Mouse (Mus musculus): Measurements from ENCODE around the gene Ttc13. TPM values are rescaled to one million over a fixed set of nuclear protein-coding genes. Genes with fewer than 3 reads are reported as not detected.

Ttc13 gene
- polyA plus RNA-seq, 1 experiment: 39.1 TPM

DNA sequence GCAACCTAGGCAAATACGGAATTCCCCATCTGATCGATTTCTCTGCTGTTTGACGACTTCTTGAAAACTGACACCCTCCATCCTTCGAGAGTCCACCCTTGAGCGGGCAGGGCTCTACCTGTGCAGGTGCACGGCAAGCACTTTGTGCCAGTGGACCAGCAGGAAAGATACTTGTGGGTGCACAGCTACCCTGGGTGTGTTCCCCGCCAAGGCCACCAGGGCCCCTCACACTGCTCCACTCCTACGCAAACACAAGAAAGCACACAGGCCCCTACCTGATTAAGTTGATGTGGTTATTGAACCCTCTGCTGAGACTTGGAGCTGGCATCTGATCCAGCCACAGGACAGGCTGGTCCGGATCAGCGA, 40.0 kb downstream of the Ttc13 start:
- H3K4me3 ChIP-seq (replicated peaks; ENCODE audit: insufficient read depth, low read depth, low read length): no peak overlapping the region
- H3K4me1 ChIP-seq (ENCODE audit: control insufficient read depth, insufficient read depth, low read length): peaks cover 8% of the 10 kb centered on the region; the same call in 1 of the 2 replicates
- 66% methylated on average over 10 of the region's 10 CpGs for WGBS
- H3K27ac ChIP-seq (ENCODE audit: insufficient read depth, low read length): no peak overlapping the region
- no peak for TF ChIP-seq POLR2A (IDR thresholded peaks at IDR 0.05; ENCODE audit: borderline replicate concordance, insufficient read depth, low read length)
- no peak for TF ChIP-seq CTCF (IDR thresholded peaks at IDR 0.05; ENCODE audit: borderline replicate concordance, insufficient read depth, low read depth, low read length)
- no peaks in the 10 kb centered on the region for H3K27me3 ChIP-seq (ENCODE audit: control insufficient read depth, insufficient read depth, low read length)
- DNase-seq: no peak

DNA sequence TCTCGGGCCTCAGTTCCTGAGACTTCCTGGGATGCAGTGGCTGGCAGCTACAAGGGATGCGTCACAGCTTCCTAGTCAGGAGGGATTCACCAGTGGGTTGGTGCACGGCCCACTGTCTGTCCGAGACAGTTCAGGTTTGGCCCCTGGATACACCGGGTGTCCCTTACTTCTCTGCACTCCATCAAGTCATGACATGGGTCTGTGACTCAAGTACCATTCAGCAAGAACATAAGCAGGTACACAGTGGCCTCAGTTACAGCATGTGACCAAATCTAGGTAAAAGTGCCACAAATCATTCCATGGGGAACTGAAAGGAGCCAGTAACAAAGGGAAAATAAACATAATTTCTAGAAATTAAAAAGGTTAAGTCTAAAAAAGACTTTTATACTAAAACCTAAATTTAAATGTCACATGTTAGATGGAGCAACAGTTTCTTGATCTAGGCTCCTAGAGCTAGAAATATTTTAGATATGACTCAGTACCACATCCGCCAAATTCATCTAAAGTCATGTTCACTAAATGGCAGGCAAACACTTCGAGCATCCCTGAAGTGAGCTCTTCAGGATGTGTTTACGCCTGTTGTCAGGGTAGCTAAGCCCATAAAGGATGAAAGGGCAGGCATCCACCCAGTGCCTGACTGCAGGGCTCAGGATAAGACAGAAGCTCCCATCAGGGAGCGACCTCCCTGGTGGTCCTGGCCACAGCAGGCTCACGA, 40.5 kb downstream of the Ttc13 start:
- WGBS: 62% methylated on average over 10 of the region's 10 CpGs
- Histone ChIP-seq H3K4me1 (ENCODE audit: control insufficient read depth, insufficient read depth, low read length) (peaks cover 14% of the 10 kb centered on the region), H3K4me3 (replicated peaks; ENCODE audit: insufficient read depth, low read depth, low read length) (no peak overlapping the region), H3K27me3 (ENCODE audit: control insufficient read depth, insufficient read depth, low read length) (no peaks in the 10 kb centered on the region), H3K27ac (ENCODE audit: insufficient read depth, low read length) (no peak overlapping the region)
- no peak for DNase-seq
- no peak for TF ChIP-seq CTCF (IDR thresholded peaks at IDR 0.05; ENCODE audit: borderline replicate concordance, insufficient read depth, low read depth, low read length)
- TF ChIP-seq POLR2A (IDR thresholded peaks at IDR 0.05; ENCODE audit: borderline replicate concordance, insufficient read depth, low read length): no peak

DNA sequence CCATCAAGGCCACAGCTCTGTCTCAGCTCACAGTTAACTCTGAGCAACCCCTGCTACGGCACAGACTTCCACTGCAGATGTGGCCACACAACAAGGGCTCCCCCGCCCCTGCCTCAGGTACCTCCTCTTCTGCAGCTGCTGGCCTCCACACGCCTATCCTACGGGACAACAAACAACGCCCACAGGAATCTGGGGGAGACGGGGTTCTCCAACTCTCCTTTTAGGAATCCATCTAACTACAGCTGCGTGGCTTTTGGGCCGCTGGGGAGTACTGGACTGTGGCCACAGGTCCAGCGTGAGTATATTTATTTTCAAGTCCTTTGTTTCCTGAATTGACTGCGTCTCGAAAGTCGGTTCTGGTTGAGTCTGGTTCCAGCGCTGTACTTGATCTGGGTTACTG, 43.5 kb downstream of the Ttc13 start:
- no peak overlapping the region for H3K4me3 ChIP-seq (replicated peaks; ENCODE audit: insufficient read depth, low read depth, low read length)
- TF ChIP-seq CTCF (IDR thresholded peaks at IDR 0.05; ENCODE audit: borderline replicate concordance, insufficient read depth, low read depth, low read length) (no peak), POLR2A (IDR thresholded peaks at IDR 0.05; ENCODE audit: borderline replicate concordance, insufficient read depth, low read length) (no peak)
- 95% methylated on average over 13 of the region's 13 CpGs for WGBS
- no peak overlapping the region for H3K27ac ChIP-seq (ENCODE audit: insufficient read depth, low read length)
- no peaks in the 10 kb centered on the region for H3K27me3 ChIP-seq (ENCODE audit: control insufficient read depth, insufficient read depth, low read length)
- no peak for DNase-seq
- peaks cover 18% of the 10 kb centered on the region for H3K4me1 ChIP-seq (ENCODE audit: control insufficient read depth, insufficient read depth, low read length)

DNA sequence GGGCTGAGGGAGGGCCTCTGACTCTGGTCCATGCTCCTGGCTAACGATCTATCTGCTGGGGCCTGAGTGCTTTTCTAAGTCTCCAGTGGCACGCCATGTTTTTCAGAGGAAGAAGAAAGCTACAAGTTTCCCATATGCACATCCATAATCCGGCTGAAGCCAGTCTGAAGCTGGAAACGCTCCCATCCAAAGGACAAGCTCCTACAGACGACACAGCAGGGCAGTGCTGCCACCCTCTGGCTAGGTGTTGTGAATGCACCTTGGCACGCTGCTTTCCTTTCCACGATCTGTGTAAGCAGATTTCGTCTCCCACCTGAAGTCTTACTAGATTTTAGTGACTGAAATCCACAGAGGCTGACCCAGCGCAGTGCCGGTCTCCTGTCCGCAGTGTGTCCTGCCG, 44.3 kb downstream of the Ttc13 start:
- H3K27me3 ChIP-seq (ENCODE audit: control insufficient read depth, insufficient read depth, low read length): no peaks in the 10 kb centered on the region
- peak overlapping the region; percentile 65 for H3K27ac ChIP-seq (ENCODE audit: insufficient read depth, low read length)
- peak; percentile 91 to 93 for DNase-seq
- peaks cover 18% of the 10 kb centered on the region for H3K4me1 ChIP-seq (ENCODE audit: control insufficient read depth, insufficient read depth, low read length)
- no peak overlapping the region for H3K4me3 ChIP-seq (replicated peaks; ENCODE audit: insufficient read depth, low read depth, low read length)
- TF ChIP-seq CTCF (IDR thresholded peaks at IDR 0.05; ENCODE audit: borderline replicate concordance, insufficient read depth, low read depth, low read length) (peak; percentile 99), POLR2A (IDR thresholded peaks at IDR 0.05; ENCODE audit: borderline replicate concordance, insufficient read depth, low read length) (no peak)
- 27% methylated on average over 12 of the region's 12 CpGs for WGBS

DNA sequence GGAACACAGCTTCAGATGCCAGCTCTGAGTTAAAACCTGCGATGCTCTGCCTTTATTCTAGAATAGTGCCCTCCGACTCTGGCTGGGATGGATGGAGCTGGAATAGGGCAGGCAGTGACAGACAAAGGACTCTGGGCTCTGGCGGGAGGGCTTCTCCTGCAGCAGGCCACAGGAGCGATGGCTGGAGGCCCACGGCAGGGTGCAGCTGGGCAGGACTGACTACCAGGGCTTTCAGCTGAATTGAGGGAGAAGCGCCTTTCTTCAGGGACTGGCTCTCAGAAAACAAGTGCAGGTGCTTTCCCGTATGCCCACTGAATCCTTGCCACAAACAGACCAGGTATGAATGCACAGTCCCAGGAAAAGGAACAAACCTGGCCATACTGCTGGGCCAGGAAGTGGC, 44.7 kb downstream of the Ttc13 start:
- H3K27me3 ChIP-seq (ENCODE audit: control insufficient read depth, insufficient read depth, low read length): no peaks in the 10 kb centered on the region
- peak overlapping the region; percentile 65 for H3K27ac ChIP-seq (ENCODE audit: insufficient read depth, low read length)
- H3K4me3 ChIP-seq (replicated peaks; ENCODE audit: insufficient read depth, low read depth, low read length): no peak overlapping the region
- peaks cover 18% of the 10 kb centered on the region for H3K4me1 ChIP-seq (ENCODE audit: control insufficient read depth, insufficient read depth, low read length)
- DNase-seq: no peak
- TF ChIP-seq POLR2A (IDR thresholded peaks at IDR 0.05; ENCODE audit: borderline replicate concordance, insufficient read depth, low read length): no peak
- TF ChIP-seq CTCF (IDR thresholded peaks at IDR 0.05; ENCODE audit: borderline replicate concordance, insufficient read depth, low read depth, low read length): no peak
- WGBS: 9% methylated on average over 7 of the region's 7 CpGs

DNA sequence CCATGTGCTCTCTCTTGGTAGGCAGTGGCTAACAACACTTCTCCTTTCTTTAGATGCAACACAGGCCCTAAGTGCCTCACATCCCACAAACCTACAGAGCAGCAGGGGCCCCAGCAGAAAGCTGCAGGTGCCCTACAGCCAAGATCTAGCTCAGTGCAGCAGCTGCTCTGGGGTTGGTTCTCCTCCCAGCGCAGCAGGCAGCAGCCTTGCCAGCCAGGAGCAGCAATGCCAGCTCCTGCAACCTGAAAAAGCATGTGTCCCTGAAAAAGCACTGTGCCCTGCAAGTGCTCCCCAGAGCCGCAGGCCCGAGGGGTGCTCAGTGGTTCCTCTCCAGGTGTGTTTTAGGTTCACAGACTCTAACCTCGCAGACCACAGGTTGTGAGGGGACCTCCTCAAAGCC, 45.1 kb downstream of the Ttc13 start:
- Histone ChIP-seq H3K4me1 (ENCODE audit: control insufficient read depth, insufficient read depth, low read length) (peaks cover 18% of the 10 kb centered on the region), H3K4me3 (replicated peaks; ENCODE audit: insufficient read depth, low read depth, low read length) (no peak overlapping the region), H3K27ac (ENCODE audit: insufficient read depth, low read length) (peak overlapping the region; percentile 65), H3K27me3 (ENCODE audit: control insufficient read depth, insufficient read depth, low read length) (no peaks in the 10 kb centered on the region)
- no peak for TF ChIP-seq POLR2A (IDR thresholded peaks at IDR 0.05; ENCODE audit: borderline replicate concordance, insufficient read depth, low read length)
- TF ChIP-seq CTCF (IDR thresholded peaks at IDR 0.05; ENCODE audit: borderline replicate concordance, insufficient read depth, low read depth, low read length): 0 out of 2 replicates have a peak, but pooled peaks have one; percentile 5
- 12% methylated on average over 4 of the region's 4 CpGs for WGBS
- peak; percentile 79 to 83 for DNase-seq

DNA sequence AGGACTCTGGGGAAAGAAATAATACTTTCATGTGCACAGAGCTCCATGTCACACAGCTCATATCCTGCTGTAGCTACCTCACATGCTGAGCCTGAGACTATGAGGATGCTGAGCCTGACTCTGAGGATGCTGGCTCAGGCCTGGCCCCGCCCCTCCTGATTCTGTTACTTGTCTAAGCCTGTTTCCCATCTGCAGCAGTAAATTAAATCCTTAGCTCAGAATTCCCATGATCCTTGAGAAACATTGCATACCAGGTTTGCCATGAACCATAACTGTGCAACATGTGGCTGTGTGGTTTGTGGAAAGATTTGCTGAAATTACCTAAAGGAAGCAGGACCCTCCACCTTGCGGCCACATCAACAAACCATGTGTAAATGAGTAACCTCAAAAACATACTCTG, 49.4 kb downstream of the Ttc13 start:
- Histone ChIP-seq H3K27ac (ENCODE audit: insufficient read depth, low read length) (no peak overlapping the region), H3K4me3 (replicated peaks; ENCODE audit: insufficient read depth, low read depth, low read length) (no peak overlapping the region), H3K4me1 (ENCODE audit: control insufficient read depth, insufficient read depth, low read length) (peaks cover 16% of the 10 kb centered on the region), H3K27me3 (ENCODE audit: control insufficient read depth, insufficient read depth, low read length) (no peaks in the 10 kb centered on the region)
- no peak for DNase-seq
- WGBS: 99% methylated on average over 2 of the region's 2 CpGs
- TF ChIP-seq POLR2A (IDR thresholded peaks at IDR 0.05; ENCODE audit: borderline replicate concordance, insufficient read depth, low read length): no peak
- no peak for TF ChIP-seq CTCF (IDR thresholded peaks at IDR 0.05; ENCODE audit: borderline replicate concordance, insufficient read depth, low read depth, low read length)

DNA sequence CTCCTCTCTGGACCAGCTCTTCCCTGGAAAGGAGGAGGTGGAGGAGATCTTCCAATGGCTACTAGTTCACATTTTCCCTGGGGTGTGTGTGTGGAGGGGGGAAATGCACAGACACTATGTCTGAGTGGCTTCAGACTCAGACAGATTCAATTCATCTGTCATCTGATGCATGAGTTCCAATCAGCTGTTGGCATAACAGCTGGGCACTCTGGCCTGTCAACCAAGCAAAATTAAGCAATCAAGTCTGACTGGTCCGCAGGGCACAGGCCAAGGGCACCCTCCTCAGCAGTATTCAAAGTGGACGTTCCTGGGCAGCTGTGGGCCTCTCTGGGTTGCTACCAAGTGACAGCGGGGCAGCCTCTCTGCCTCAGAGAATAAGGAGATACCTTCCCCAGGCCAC, 53.0 kb downstream of the Ttc13 start:
- 43% methylated on average over 3 of the region's 3 CpGs for WGBS
- TF ChIP-seq CTCF (IDR thresholded peaks at IDR 0.05; ENCODE audit: borderline replicate concordance, insufficient read depth, low read depth, low read length) (no peak), POLR2A (IDR thresholded peaks at IDR 0.05; ENCODE audit: borderline replicate concordance, insufficient read depth, low read length) (no peak)
- Histone ChIP-seq H3K27me3 (ENCODE audit: control insufficient read depth, insufficient read depth, low read length) (no peaks in the 10 kb centered on the region), H3K4me3 (replicated peaks; ENCODE audit: insufficient read depth, low read depth, low read length) (no peak overlapping the region), H3K4me1 (ENCODE audit: control insufficient read depth, insufficient read depth, low read length) (no peaks in the 10 kb centered on the region), H3K27ac (ENCODE audit: insufficient read depth, low read length) (no peak overlapping the region)
- DNase-seq: no peak
